Mouse (Mus musculus): Measurements from ENCODE around the gene Vmn1r58.

DNA sequence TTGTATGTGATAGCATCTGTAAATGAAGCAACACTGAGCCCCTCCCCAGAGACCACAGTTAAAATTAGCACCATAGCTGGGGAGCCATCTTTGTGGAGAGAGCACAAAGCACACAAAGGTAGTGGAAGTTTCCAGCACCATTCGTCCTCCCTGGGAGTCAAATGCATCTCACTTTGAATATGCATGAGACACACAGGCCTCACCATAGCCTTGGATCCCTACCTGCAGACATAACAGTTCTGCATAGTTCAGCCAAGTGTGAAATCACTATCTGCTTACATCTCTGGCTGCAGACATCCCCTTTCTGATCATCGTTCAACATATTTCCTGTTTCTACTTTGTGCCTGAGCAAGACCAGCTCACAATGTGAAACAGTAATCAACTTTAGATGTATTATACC, 46.5 kb downstream of the Vmn1r58 start:
- no peak for TF ChIP-seq CTCF (IDR thresholded peaks at IDR 0.05; ENCODE audit: control insufficient read depth, insufficient read depth, low read length)
- no peak for TF ChIP-seq POLR2A (IDR thresholded peaks at IDR 0.05; ENCODE audit: borderline replicate concordance, control insufficient read depth, low read depth, low read length)
